Mouse (Mus musculus): ENCODE measurements around the gene St7.

DNA sequence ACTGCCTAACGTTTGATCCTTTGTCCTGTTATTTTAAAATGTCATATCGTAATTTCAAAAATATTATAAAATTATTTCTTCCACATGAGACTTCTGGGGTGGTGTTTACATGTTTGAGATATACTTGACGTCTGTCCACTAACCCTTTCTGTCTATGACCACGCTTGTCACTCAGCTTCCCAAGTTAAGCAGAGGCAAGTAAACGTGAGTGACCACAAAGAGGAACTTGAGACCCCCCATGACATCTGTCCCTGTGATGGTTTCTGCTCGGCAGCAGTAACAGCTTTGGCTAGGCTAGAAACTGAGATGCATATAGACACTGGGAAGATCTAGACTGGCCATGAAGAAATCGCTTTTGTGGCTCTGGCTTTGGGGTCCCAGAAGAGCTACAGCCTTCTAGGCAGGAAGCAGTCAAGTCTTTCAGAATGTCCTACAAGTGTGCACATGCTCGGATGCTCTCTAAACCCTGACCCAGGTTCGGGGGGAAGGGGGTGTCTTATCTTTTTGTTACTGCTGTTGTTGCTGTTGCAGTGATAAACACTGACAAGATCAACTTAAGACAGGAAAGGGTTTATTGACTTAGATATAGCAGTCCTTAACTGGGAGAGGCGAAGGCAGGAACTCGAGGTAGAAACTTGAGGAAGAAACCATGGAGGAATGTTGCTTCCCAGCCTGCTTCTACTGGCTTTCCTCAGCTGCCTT lies 254.5 kb downstream of the St7 start:
- no peak for TF ChIP-seq POLR2A (IDR thresholded peaks at IDR 0.05; ENCODE audit: insufficient read length, low read depth)
- TF ChIP-seq POLR2AphosphoS2 (IDR thresholded peaks at IDR 0.05; ENCODE audit: insufficient read length, low read depth) = no peak
- no peak for TF ChIP-seq TCF12 (IDR thresholded peaks at IDR 0.05; ENCODE audit: insufficient read depth, poor library complexity, severe bottlenecking)
- no peak for TF ChIP-seq MYOD1 (IDR thresholded peaks at IDR 0.05; ENCODE audit: control insufficient read depth in 1 of 3, insufficient read length in 2 of 3, low read depth in 2 of 3)
